Mouse (Mus musculus) frontal cortex, postnatal 36 days (tissue): Measurements from ENCODE around the gene Olfr20.
"Not testable (repeated sequence)": the region's sequence is repeated elsewhere in the genome, so short reads cannot be mapped to it uniquely, and the experiment has no call there.

Experiments
- DNase-seq, 2 experiments: peaks; one replicate each; pipeline ENCODE4 v3.0.0; 2022; ENCODE audit warnings: low spot score in 2 of 2

The Olfr20 gene

DNA sequence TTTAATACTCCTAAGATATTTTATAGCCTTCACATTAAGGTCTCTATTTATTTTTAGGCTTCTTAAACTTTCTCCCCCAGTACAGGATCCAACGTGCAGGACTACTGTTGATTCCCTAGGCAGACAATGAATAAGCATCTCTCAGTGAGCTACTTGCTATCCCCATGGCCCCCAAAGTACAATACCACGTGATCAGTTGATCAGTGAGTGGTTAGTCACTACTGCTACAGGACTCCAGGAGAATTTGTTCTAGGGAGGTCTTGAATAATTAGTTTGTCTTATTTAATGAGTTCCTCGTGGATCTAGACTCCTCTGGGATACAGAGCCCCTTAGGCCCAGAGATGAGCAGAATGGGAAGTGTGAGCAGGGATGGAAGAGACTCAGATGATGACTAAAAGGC is at the start of gene Olfr20:
Olfr20 (plus strand) TSS at position 301 of the 400 bp plus-strand sequence.
- no peak for DNase-seq

DNA sequence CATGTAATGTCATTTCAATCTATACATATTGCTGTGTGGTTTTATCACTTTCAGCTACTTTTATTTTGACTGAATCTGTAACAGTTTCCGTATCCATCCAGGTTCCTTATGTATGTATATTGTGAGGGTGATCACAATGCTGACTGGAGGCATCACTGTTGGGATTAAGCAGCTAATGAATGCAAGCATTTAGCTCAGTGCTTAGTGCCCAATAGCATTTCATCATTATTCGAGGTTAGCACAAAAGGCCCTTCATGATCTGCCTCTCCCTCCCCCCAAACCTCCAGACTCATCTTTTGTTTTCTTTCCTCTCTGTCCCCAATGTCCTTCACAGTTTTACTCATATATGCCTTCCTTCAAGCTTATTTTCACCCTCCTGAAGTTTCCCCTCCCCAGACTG is 47.5 kb upstream of the Olfr20 start:
- DNase-seq, result no peak

DNA sequence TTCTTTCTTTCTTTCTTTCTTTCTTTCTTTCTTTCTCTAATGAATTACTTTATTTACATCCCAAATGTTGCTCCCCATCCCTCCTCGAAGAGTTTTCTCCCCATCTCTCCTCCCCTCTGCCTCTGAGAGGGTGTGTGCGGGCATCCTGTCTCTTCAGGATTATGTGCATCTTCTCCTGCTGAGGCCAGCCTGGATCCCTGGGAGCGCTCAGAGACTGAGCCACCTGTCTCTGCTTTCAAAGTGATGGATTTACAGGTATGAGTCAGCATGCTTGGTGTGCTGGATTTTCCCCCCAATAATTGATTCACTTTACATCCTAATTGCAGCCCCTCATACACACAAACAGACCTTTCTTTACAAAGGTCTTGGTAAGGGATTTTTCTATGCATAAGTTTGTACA is 34.6 kb upstream of the Olfr20 start:
- no peak for DNase-seq

DNA sequence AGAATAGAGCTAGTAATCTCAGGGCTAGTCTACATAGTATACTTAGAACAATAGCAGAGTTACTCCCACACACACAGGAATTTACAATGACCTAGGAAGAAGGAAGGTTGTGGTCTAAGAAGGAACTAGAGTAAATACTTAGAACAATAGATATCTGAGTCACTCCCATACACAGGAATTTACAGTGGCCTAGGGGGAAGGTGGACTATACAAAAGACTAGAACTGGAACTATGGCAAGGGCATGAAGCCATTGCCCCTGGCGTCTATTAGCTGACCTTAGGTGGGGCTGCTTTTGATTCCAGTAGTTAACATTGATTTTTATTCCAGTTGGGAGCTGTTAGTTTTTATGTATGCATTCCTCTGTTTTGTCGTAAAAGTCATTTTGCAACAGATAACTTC is 32.0 kb upstream of the Olfr20 start:
- DNase-seq, result not testable (repeated sequence)

DNA sequence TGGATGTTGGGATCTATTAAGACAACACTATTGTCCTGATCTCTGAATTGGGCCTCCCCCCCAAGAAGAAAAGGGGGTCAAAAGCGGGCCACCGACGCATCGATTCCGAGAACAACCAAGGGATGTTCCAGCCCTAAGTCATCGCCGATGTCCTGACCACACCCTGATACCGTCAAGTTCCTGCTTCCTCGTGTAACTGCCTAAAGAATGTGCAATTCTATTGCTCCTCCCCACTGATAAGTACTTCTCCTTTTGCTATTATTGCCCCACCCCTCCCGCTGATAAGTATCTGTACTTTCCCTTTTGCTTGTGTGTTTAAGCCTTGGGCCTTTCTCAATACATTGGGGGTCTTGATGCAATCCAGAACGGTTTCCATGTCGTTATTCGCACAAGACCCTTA is 29.5 kb upstream of the Olfr20 start:
- DNase-seq, result not testable (repeated sequence)

DNA sequence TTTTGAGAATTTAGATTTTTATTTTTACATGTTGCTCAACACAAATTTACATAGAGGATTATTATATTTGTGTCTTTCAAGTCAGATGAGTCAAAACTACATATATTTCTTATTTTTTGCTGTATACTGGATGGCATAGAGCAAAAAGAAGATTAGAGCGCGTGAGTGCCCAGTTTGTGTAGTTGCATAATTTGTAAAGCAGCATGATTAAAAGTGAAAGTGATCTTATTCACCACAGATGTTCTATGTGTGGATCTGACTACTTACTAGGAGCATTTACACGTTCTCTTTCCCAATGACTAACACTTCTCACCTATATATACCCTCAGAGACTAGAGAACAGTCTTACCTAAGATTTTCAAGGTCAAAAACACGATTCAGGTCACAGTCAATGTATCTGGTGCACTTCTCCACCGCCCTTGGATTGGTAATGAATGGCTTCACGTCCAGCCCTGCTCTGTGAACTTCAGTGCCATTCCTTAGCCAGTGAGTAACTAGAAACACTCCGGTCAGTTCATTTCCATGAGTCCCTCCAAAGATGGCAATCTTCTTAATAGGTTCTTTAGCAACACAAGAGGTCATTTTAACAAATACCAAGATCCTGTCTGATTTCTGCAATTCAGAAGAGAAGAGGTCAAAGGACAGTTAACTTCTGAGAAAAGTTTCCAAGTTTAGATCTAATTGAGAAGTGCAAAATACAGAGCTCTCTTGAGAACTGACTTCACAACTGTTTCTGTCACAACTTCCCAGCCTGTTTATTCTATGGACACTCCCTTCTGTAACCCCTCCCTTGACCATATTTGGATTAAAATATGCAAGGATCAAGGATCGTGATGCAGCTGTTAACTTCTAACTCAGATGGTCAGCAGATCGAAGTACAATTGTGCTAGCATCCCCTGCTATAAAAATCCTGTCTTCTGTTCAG is 26.4 kb upstream of the Olfr20 start:
- no peak for DNase-seq

DNA sequence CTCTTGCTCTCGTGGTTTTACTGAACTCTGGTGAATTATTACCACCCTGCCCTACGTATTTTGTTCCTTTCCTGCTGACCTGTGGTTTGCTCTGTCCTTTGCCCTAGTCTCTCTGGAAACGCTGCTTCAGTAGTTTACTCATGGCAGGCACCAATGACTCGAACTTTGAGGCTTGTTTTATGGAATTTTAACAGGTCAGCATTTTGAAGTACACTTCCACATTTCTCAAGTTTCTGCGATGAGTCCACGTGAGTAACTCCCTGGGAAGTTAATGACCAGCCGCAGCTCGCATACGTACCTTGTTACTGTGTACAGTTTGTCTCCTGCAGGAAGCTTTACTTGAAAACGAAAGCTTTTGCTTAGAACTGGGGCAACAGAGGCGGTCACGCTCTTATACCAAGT is 24.1 kb upstream of the Olfr20 start:
- no peak for DNase-seq

DNA sequence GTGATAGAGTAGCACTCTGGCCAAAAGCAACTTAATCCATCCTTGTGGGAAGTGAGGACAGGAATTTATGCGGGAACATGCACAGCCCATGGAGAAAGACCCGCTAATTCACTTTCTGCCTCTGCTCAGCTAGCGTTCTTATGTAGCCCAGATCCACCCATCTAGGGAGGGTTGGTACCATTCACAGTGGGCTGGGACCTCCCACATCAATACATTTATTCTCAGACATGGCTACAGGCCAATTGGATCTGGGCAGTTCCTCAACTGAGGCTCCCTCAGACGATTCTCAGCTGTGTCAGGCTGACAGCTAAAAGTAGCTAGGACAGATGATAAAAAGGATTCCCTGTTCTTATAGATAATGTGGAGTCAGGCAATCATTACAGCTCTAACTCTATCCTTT is 23.2 kb upstream of the Olfr20 start:
- DNase-seq, result peak in 1 of 2 experiments; percentile 22

DNA sequence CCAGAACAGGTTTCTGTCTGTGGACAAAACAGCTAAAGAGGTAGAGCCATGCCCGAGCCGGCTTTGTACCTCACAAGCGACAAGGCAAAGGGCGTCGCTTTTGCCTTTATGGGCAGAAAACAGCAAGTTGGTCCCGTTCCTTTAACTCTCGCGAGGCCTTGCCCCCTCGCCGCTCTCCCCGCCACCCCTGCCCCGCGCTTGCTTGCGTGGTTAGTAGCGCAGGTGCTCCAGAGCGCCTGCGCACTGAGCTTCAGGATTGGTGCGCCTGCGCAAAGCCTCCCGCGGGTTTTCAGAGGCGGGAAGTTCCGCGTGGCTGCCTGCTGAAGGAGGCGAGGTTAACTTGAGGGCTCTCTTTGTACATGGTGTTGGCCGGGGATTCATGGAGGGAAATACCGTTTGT is 21.1 kb upstream of the Olfr20 start, which contains the start of the genes Aspa, Gm49340 and Spata22:
Aspa (minus strand) TSS at position 155 of the 400 bp plus-strand sequence.
Gm49340 (plus strand) TSS at position 300 of the 400 bp plus-strand sequence.
Spata22 (plus strand) TSS at position 300 of the 400 bp plus-strand sequence.
- no peak for DNase-seq

DNA sequence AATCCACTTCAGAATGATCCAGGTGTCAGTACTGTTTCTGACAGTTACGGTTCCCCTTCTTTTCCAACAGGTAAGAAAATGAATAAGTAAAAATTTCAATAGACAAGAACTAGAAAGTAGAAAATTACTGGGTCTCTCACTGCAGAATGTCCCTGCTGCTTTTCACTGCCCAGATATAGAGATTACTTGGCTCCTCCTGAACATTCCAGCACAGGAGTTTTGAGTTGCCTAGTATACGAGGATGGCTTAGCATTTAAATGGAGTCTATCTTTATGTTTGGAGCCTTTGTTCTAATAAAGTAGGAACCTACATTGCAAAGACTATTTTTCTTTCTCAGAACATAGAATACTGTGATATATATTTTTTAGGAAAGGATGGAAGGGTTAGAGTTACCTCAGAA is 17.2 kb upstream of the Olfr20 start:
- DNase-seq, result no peak

DNA sequence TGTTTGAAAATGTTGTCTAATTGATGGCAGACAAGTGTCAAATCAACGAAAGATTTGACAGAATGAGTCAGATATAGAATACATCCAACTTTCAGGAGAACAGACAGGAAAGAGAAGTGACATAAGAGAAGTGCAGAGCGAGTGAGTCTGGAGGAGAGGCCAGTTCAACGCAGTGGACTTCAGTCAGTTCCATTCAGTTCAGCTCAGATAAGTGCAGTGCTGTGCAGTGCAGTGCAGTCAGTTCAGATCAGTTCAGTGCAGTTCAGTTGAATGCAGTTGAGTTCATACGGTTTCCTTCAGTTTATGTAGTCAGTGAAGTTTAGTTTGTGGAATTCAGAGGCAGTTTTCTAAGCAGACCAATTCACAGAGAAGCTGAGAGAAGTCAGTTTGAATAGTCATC is 13.7 kb upstream of the Olfr20 start:
- DNase-seq, result no peak

DNA sequence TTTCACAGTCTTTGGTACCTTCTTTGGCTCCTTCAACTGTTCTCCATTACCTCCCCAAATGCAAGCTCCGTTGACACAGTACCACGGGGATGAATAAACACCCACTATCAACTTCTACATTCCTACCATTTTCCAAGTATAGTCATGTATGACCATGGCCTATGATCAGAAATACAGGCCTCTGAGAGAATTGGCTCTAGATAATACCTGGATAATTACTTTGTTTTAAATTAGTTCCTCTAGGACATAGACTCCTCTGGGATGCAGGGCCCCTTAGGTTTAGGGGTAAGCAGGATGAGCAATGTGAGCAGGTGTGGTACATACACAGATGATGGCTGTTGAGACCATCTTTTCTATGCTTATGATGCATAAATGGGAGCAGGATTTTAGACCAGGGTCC is 20.4 kb downstream of the Olfr20 start, which contains the start of gene Olfr376:
Olfr376 (plus strand) TSS at position 301 of the 400 bp plus-strand sequence.
- no peak for DNase-seq

DNA sequence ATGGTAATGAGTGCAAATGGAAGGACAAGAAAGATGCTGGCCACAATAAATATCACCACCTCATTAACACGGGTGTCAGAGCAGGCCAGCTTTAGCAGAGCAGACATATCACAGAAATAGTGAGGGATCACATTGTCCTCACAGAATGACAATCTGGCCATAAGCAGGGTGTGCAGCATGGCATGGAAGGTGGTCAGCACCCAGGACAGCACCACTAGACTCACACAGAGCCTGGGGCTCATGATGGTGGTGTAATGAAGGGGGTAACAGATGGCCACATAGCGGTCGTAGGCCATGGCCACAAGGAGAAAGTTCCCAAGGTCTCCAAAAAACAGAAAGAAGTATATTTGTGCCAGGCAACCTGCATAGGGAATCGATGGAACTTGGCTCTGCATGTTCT is 44.8 kb downstream of the Olfr20 start:
- no peak for DNase-seq

DNA sequence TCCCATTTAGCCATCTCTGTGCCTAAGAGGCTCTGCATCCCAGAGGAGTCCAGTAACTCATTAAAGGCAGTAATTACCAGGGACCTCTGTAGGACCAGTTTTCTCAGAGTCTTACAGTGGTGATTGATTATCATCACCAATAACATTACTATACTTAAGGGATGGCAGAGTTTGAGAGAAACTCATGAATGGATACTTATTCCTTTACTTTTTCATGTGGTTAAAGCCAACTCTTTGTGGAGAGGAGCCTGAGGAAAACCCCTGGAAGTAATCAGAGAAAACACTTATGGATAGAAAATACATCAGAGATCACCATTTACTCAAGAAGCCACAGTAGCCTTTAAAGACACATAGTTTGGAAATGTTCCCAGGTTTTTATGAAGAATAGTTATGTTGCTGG is 48.9 kb downstream of the Olfr20 start, which contains the start of gene Olfr1:
Olfr1 (minus strand) TSS at position 101 of the 400 bp plus-strand sequence.
- DNase-seq, result no peak
